Mouse (Mus musculus) lung, embryonic 15.5 days (tissue): ENCODE measurements at regions not wholly inside any gene's neighbourhood (a gene's known extent, or its start where the extent isn't known, plus 50 kb on each side); places are given as distances from the start of the nearest gene placed in this dataset.
A peak's percentile ranks its signal among the peaks of the same experiment; 100 is the strongest.

Experiments
- ATAC-seq: fragments of 200-750 bp; cut with Nextera tagmentation; 2 replicates; pipeline ENCODE4 v1.8.0; 2017; ENCODE audit warnings: moderate number of reproducible peaks, borderline replicate concordance; ENCODE audit not compliant: low FRiP score, low TSS enrichment; ENCODE audit errors: extremely low read depth
- H3K27ac ChIP-seq: fragments of 300-500 bp; sonication (generic); 2 replicates; pipeline ENCODE4 v1.5.1; 2015; ENCODE audit warnings: moderate library complexity, mild to moderate bottlenecking, inconsistent platforms
- H3K27me3 ChIP-seq: fragments of 300-500 bp; sonication (generic); 2 replicates; pipeline ENCODE4 v1.6.1; 2015; ENCODE audit warnings: inconsistent platforms
- H3K36me3 ChIP-seq: fragments of 300-500 bp; sonication (generic); 2 replicates; pipeline ENCODE4 v1.6.1; 2015; ENCODE audit warnings: inconsistent platforms
- H3K4me1 ChIP-seq: fragments of 300-500 bp; sonication (generic); 2 replicates; pipeline ENCODE4 v1.6.1; 2015; ENCODE audit warnings: inconsistent platforms
- H3K4me2 ChIP-seq: fragments of 300-500 bp; sonication (generic); 2 replicates; pipeline ENCODE4 v1.6.1; 2015; ENCODE audit warnings: inconsistent platforms, mild to moderate bottlenecking, moderate library complexity
- H3K4me3 ChIP-seq: fragments of 300-500 bp; sonication (generic); 2 replicates; pipeline ENCODE4 v1.5.1; 2015; ENCODE audit warnings: mild to moderate bottlenecking, inconsistent platforms
- H3K9ac ChIP-seq: fragments of 300-500 bp; sonication (generic); 2 replicates; pipeline ENCODE4 v1.6.1; 2015; ENCODE audit warnings: inconsistent platforms
- H3K9me3 ChIP-seq: fragments of 300-500 bp; sonication (generic); 2 replicates; pipeline ENCODE4 v1.6.1; 2016; ENCODE audit warnings: inconsistent platforms
- WGBS: fragments of 180-500 bp; shearing (Covaris S2); methylation state at CpG from one replicate; pipeline ENCODE4 v1.1.7; 2015; 5-methylcytosine and 5-hydroxymethylcytosine counted together

- H3K4me1 ChIP-seq, result peaks cover 16% of the 10 kb centered on the region
- H3K4me3 ChIP-seq, result no peak overlapping the region
- H3K9me3 ChIP-seq, result no peaks in the 10 kb centered on the region
- no peak overlapping the region for H3K9ac ChIP-seq
- H3K27ac ChIP-seq, result no peak overlapping the region
- WGBS, result 85% methylated on average over 4 of the region's 4 CpGs
- no peak for ATAC-seq
- H3K27me3 ChIP-seq, result no peaks in the 10 kb centered on the region
- no peak overlapping the region for H3K4me2 ChIP-seq
- H3K36me3 ChIP-seq, result no peaks in the 10 kb centered on the region
Measured at GRCm38 (mm10) chr11:19118258-19118657, 99.5 kb upstream of the Meis1 start.

GRCm38 (mm10) chr11:19119927-19120827, 101.4 kb upstream of the Meis1 start:
- H3K4me1 ChIP-seq, result peaks cover 16% of the 10 kb centered on the region
- peak; percentile 88; the same call in 1 of the 2 replicates for ATAC-seq
- no peak overlapping the region for H3K9ac ChIP-seq
- peak overlapping the region; percentile 47; the same call in 1 of the 2 replicates for H3K27ac ChIP-seq
- H3K4me2 ChIP-seq, result no peak overlapping the region
- H3K9me3 ChIP-seq, result no peaks in the 10 kb centered on the region
- whole genome bisulfite sequencing, result 38% methylated on average over 8 of the region's 8 CpGs
- no peaks in the 10 kb centered on the region for H3K27me3 ChIP-seq
- H3K4me3 ChIP-seq, result no peak overlapping the region
- no peaks in the 10 kb centered on the region for H3K36me3 ChIP-seq

- Histone ChIP-seq H3K4me2 (no peak overlapping the region), H3K4me3 (no peak overlapping the region), H3K27me3 (no peaks in the 10 kb centered on the region), H3K9ac (no peak overlapping the region), H3K4me1 (peaks cover 16% of the 10 kb centered on the region), H3K9me3 (no peaks in the 10 kb centered on the region), H3K27ac (peak overlapping the region; percentile 24), H3K36me3 (no peaks in the 10 kb centered on the region)
- 28% methylated on average over 3 of the region's 3 CpGs for WGBS
- ATAC-seq, result peak; percentile 29; the same call in 1 of the 2 replicates
Measured at GRCm38 (mm10) chr11:19120871-19121270, 102.1 kb upstream of the Meis1 start.

DNA sequence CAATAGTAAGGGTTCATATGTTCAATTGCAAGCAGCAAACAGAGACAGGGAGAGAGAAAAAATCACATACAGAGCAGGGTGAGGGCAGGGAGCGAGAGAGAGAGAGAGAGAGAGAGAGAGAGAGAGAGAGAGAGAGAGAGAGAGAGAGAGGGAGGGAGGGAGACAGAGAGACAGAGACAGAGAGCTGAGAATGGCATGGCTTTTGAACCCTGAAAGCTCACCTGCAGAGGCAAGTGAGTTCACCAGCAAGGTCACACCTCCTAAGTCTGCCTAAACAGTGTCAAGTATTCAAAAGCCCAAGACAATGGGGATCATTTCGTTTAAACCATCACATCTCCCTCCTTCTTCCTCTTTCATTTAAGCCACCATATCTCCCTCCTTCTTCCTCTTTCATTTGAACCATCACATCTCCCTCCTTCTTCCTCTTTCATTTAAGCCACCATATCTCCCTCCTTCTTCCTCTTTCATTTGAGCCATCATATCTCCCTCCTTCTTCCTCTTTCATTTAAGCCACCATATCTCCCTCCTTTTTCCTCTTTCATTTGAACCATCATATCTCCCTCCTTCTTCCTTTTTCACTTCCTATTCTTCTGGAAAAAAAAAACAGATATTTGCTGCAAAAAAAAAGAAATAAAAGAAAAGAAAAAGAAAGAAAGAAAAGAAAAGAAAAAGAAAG, 116.7 kb upstream of the Meis1 start:
- Histone ChIP-seq H3K36me3 (no peaks in the 10 kb centered on the region), H3K4me1 (peaks cover 11% of the 10 kb centered on the region), H3K4me3 (no peak overlapping the region), H3K4me2 (no peak overlapping the region), H3K27me3 (no peaks in the 10 kb centered on the region), H3K27ac (no peak overlapping the region), H3K9ac (no peak overlapping the region), H3K9me3 (no peaks in the 10 kb centered on the region)
- no peak for ATAC-seq
- WGBS, result 45% methylated on average over 2 of the region's 2 CpGs

DNA sequence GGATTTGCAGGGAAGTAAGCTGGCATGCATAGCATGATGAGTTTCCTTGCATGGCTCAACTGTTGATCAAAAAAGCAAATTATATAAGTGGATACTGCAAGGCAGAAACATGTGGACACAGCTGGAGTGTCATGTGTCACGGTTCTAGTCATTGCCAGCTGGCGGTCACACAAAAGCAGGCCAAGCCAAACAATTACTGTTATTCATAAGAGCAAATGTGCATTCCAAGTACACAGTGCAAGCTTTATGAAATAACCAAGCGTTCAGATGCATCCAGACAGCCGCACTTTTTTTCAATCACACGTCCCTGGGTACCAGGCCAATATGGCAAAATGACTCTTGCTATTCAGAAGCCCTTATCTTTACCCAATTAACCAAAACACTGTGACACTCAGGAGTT, 119.6 kb upstream of the Meis1 start:
- no peaks in the 10 kb centered on the region for H3K9me3 ChIP-seq
- 45% methylated on average over 5 of the region's 5 CpGs for WGBS
- no peak overlapping the region for H3K9ac ChIP-seq
- ATAC-seq, result peak; percentile 91
- no peak overlapping the region for H3K4me2 ChIP-seq
- no peak overlapping the region for H3K4me3 ChIP-seq
- H3K27ac ChIP-seq, result 0 out of 2 replicates have a peak overlapping the region, but pooled peaks have one; percentile 13
- no peaks in the 10 kb centered on the region for H3K36me3 ChIP-seq
- H3K27me3 ChIP-seq, result no peaks in the 10 kb centered on the region
- H3K4me1 ChIP-seq, result peaks cover 6% of the 10 kb centered on the region; the same call in 1 of the 2 replicates

DNA sequence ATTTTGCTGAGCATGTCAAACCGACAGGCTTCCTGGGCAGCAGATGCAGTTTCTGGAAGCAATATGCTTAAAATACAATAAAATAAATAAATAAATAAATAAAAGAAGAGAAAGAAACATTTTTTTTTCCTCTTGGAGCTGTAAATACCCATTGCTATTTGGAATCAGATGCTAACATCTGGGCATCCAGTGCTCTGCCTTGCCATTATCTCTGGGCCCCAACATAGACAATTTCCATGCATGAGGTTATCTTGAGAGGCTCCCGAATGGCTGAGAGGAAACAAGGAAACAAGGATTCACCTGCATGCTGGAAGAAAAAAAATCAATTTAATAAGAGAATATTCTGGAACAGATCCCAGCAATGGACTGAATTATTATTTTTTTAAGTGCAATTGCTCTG, 120.0 kb upstream of the Meis1 start:
- Histone ChIP-seq H3K9me3 (no peaks in the 10 kb centered on the region), H3K36me3 (no peaks in the 10 kb centered on the region), H3K27ac (0 out of 2 replicates have a peak overlapping the region, but pooled peaks have one; percentile 13), H3K4me1 (peaks cover 9% of the 10 kb centered on the region; the same call in 1 of the 2 replicates), H3K4me3 (no peak overlapping the region), H3K4me2 (no peak overlapping the region), H3K27me3 (no peaks in the 10 kb centered on the region), H3K9ac (no peak overlapping the region)
- ATAC-seq, result no peak
- 65% methylated on average over 2 of the region's 2 CpGs for WGBS

GRCm38 (mm10) chr11:19143267-19144000, 124.6 kb upstream of the Meis1 start:
- Histone ChIP-seq H3K36me3 (no peaks in the 10 kb centered on the region), H3K27me3 (no peaks in the 10 kb centered on the region), H3K4me1 (peaks cover 14% of the 10 kb centered on the region), H3K9ac (no peak overlapping the region), H3K4me2 (no peak overlapping the region), H3K27ac (peak overlapping the region; percentile 24), H3K9me3 (no peaks in the 10 kb centered on the region), H3K4me3 (no peak overlapping the region)
- 0 out of 2 replicates have a peak, but pooled peaks have one; percentile 50 for ATAC-seq
- WGBS, result 53% methylated on average over 17 of the region's 17 CpGs

- no peak overlapping the region for H3K4me2 ChIP-seq
- H3K9ac ChIP-seq, result no peak overlapping the region
- H3K4me3 ChIP-seq, result no peak overlapping the region
- H3K27me3 ChIP-seq, result no peaks in the 10 kb centered on the region
- ATAC-seq, result no peak
- no peaks in the 10 kb centered on the region for H3K36me3 ChIP-seq
- no peak overlapping the region for H3K27ac ChIP-seq
- WGBS, result 80% methylated on average over 6 of the region's 6 CpGs
- peaks cover 14% of the 10 kb centered on the region for H3K4me1 ChIP-seq
- no peaks in the 10 kb centered on the region for H3K9me3 ChIP-seq
Measured at GRCm38 (mm10) chr11:19144506-19144905, 125.7 kb upstream of the Meis1 start.

- H3K9ac ChIP-seq, result no peak overlapping the region
- 48% methylated on average over 9 of the region's 9 CpGs for WGBS
- H3K36me3 ChIP-seq, result no peaks in the 10 kb centered on the region
- H3K4me2 ChIP-seq, result no peak overlapping the region
- no peak for ATAC-seq
- peaks cover 14% of the 10 kb centered on the region for H3K4me1 ChIP-seq
- no peaks in the 10 kb centered on the region for H3K27me3 ChIP-seq
- H3K4me3 ChIP-seq, result no peak overlapping the region
- no peaks in the 10 kb centered on the region for H3K9me3 ChIP-seq
- no peak overlapping the region for H3K27ac ChIP-seq
Measured at GRCm38 (mm10) chr11:19145263-19145662, 126.5 kb upstream of the Meis1 start.

DNA sequence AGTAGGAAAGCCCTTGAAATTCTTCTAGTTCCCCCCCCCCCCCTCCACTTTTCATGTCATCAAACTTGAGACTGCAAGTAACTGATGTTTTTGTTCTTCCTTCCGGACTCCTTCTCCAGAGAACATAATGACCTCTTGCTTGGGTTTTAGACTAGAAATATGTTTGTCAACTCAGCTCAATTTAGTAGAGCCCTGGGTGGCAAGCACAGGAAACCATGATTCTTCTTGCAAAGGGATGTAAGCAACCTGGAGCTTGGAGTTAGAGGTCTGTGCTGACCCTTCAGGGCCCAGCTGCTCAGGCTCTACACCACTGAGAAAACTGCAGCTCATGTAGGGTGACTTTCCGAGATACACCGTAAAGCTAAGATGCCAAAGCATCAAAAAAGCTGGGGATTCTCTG, 127.2 kb upstream of the Meis1 start:
- H3K4me2 ChIP-seq, result no peak overlapping the region
- peaks cover 14% of the 10 kb centered on the region for H3K4me1 ChIP-seq
- ATAC-seq, result no peak
- WGBS, result 66% methylated on average over 3 of the region's 3 CpGs
- no peak overlapping the region for H3K9ac ChIP-seq
- no peaks in the 10 kb centered on the region for H3K9me3 ChIP-seq
- no peak overlapping the region for H3K4me3 ChIP-seq
- no peaks in the 10 kb centered on the region for H3K27me3 ChIP-seq
- H3K27ac ChIP-seq, result no peak overlapping the region
- no peaks in the 10 kb centered on the region for H3K36me3 ChIP-seq

- Histone ChIP-seq H3K4me3 (no peak overlapping the region), H3K36me3 (no peaks in the 10 kb centered on the region), H3K27me3 (no peaks in the 10 kb centered on the region), H3K9ac (no peak overlapping the region), H3K9me3 (no peaks in the 10 kb centered on the region), H3K27ac (no peak overlapping the region), H3K4me1 (peaks cover 1% of the 10 kb centered on the region; the same call in 1 of the 2 replicates), H3K4me2 (no peak overlapping the region)
- WGBS, result 85% methylated on average over 3 of the region's 3 CpGs
- ATAC-seq, result no peak
Measured at GRCm38 (mm10) chr11:19151026-19151425, 132.2 kb upstream of the Meis1 start.
